Mouse (Mus musculus): ENCODE measurements at regions not wholly inside any gene's neighbourhood (a gene's known extent, or its start where the extent isn't known, plus 50 kb on each side); places are given as distances from the start of the nearest gene placed in this dataset.
A peak's percentile ranks its signal among the peaks of the same experiment; 100 is the strongest.

DNA sequence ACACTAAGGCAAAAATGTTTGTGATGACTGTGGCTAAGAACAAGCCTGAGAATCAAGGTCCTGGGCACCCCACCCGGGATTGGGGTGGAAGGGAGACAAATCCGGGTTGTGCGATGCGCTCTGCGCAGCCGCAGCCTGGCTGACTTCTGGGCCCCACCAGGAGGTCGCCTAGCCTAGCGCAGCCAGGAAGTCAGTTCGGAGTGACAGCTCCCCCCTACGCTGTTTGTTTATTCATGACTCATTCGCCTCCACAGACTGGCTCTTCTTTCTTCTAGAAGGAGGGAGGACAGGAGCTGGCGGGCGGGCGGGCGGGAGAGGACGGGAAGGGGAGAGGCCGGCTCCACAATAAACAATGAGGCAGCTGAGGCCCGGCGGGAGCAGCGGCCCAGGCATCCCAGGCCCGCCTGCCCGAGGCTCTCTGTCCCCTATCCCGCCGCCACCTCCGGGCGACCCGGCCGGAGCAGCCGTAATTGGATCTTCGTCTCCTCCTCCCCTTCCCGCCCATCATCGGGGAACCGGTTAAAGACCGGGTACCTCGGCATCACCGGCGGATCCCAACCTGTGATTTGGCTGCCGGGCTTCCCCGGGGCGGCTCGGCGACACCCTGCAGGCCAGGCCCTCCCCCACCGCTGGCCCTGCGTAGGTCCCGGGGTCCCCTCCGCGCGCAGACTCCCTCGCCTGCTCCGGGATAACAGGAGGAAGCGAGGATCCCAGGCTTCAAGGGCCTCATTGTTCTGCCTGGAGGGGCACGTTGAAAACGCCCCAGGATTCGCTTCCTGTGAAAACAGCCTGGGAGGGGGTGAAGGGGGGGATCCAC lies 80.9 kb upstream of the Zmiz1 start:
- H3K27me3 ChIP-seq = no peaks in the 10 kb centered on the region

DNA sequence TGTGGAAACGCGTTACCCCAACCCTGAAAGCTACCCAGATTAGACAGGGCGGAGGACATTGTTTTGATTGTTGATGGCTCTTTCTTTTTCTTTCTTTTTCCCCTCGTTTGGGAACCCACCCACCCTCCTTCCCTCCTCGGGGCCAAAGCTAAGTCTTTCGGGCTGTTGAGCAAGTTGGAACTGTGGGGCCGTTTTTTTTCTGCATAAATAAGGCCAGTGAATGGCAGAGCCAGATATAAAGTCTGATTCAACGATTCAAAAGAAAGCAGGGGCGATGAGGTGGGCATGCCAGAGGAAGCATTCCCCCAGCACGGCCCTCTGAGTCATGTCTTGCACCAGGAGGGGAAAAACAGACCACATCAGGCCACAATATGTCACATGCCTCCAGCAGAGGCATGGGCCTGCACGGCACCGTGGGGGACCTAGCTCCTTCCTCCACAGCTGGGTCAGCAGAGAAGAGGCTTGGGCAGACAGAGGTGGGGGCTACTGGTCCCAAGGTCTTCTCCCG lies 80.2 kb upstream of the Zmiz1 start:
- Histone ChIP-seq H3K27ac (peak overlapping the region; percentile 100), H3K36me3 (no peaks in the 10 kb centered on the region), H3K9ac (peak overlapping the region; percentile 90), H3K9me3 (no peaks in the 10 kb centered on the region), H3K4me3 (peak overlapping the region; percentile 48), H3K4me1 (peaks cover 31% of the 10 kb centered on the region), H3K4me2 (peak overlapping the region; percentile 74), H3K27me3 (no peaks in the 10 kb centered on the region)
- ATAC-seq (ENCODE audit: insufficient number of reproducible peaks, insufficient read depth, low FRiP score, low TSS enrichment, low read depth) = no peak
- 2% methylated on average over 13 of the region's 13 CpGs for WGBS

More for the DNA sequence above, 80.9 kb upstream of the Zmiz1 start:
- peaks cover 31% of the 10 kb centered on the region for H3K4me1 ChIP-seq
- peak overlapping the region; percentile 90 for H3K9ac ChIP-seq
- ATAC-seq (ENCODE audit: insufficient number of reproducible peaks, insufficient read depth, low FRiP score, low TSS enrichment, low read depth) = peak; percentile 86
- H3K4me2 ChIP-seq = peak overlapping the region; percentile 74
- H3K4me3 ChIP-seq = peak overlapping the region; percentile 48
- no peaks in the 10 kb centered on the region for H3K36me3 ChIP-seq
- H3K9me3 ChIP-seq = no peaks in the 10 kb centered on the region
- WGBS = under 1% methylated on average over 43 of the region's 54 CpGs
- peak overlapping the region; percentile 100 for H3K27ac ChIP-seq

DNA sequence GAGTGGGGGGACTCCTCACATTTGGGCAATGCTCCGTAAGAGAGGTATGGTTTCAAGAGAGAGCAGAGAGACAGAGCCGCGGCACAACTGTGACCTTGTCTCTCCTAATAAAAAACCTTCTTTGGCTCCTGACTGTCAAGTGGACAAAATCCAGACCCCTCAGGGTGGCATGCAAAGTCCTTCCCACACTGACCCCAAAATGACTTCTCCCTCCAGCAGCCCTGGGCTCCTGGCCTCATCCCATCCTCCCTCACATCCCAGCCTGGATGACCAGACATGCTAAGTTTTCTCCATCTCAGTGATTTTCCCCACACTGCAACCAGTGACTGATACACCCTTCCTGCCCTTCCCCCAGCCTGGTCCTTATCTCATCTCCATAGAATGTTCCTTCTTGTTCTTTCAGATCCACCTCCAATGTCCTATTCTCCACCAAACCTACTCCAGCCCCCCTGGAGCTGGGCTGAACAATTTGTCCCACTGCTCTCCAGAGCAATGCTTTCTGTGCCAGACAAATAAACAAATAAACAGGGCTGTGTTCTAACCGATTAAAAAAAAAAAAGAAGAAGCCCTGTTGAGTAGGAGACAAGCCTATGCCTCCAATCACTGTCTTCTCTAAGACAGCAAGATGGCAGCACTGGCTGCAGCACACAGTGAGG lies 75.7 kb upstream of the Zmiz1 start:
- peaks cover 12% of the 10 kb centered on the region for H3K4me1 ChIP-seq
- H3K36me3 ChIP-seq = no peaks in the 10 kb centered on the region
- WGBS = 83% methylated on average over 4 of the region's 4 CpGs
- no peak overlapping the region for H3K4me2 ChIP-seq
- H3K9me3 ChIP-seq = no peaks in the 10 kb centered on the region
- H3K4me3 ChIP-seq = no peak overlapping the region
- H3K27me3 ChIP-seq = no peaks in the 10 kb centered on the region
- H3K9ac ChIP-seq = no peak overlapping the region
- ATAC-seq (ENCODE audit: insufficient number of reproducible peaks, insufficient read depth, low FRiP score, low TSS enrichment, low read depth) = no peak
- no peak overlapping the region for H3K27ac ChIP-seq

DNA sequence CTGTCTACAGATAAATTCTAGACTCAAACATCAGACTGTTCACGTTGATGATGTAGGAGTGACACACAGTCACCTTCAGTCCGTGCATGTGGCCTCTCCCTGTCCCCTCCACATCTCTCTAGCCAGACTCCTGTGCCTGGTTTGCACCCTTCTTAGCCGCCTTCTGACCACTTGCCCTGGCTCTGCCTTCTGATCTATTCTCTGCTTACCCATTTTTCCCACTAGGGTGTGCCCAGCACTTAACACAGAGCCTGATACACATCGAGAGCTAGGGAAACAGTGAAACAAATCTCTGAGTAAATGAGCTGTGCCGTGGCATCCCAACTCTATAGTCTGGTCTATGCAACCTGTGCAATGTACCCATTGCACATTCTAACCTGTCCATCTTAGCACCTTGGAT lies 73.3 kb upstream of the Zmiz1 start:
- Histone ChIP-seq H3K27ac (no peak overlapping the region), H3K4me1 (peaks cover 9% of the 10 kb centered on the region), H3K27me3 (no peaks in the 10 kb centered on the region), H3K36me3 (no peaks in the 10 kb centered on the region), H3K4me3 (no peak overlapping the region), H3K4me2 (no peak overlapping the region), H3K9me3 (no peaks in the 10 kb centered on the region), H3K9ac (no peak overlapping the region)
- WGBS = 66% methylated on average over 5 of the region's 5 CpGs
- ATAC-seq (ENCODE audit: insufficient number of reproducible peaks, insufficient read depth, low FRiP score, low TSS enrichment, low read depth) = no peak

DNA sequence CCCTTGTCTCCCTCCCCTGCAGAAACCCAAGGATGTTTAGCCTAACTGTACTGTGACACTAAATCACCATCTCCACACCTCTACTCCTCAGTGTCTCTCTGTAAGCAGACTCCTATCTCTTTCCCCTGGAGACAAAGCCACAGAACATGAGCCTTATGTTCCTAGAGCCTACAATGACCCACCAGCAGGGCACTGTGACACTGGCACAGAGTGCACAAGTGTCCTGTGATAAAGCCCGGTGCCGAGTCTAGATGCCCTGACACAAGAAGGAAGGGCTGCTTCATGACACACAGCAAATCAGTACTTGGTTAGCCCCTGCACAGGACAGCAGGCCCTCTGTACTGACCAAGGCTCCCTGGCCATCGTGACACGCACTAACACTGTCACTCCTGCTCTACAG lies 71.2 kb upstream of the Zmiz1 start:
- ATAC-seq (ENCODE audit: insufficient number of reproducible peaks, insufficient read depth, low FRiP score, low TSS enrichment, low read depth) = no peak
- no peak overlapping the region for H3K9ac ChIP-seq
- no peak overlapping the region for H3K4me3 ChIP-seq

DNA sequence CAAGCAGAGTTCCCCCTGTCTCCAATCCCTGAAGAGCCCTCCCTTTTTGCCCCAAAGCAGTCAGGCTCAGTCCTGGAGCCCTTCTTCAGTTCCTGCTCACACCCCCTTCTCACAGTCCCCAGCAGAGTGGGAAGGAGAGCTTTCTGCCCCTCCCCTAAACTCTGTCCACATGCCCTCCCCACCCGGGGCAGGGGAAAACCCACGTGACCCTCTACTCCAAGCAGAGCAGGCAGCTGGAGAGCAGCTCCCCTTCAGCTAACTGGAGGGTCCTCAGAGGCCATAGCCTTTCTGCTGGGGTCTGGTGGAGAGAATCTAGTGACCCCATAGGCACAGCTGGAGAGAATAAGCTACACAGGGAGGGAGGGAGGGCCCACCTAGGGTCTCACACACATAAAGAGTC lies 69.7 kb upstream of the Zmiz1 start:
- Histone ChIP-seq H3K27ac (no peak overlapping the region), H3K4me2 (no peak overlapping the region), H3K9ac (no peak overlapping the region), H3K4me3 (no peak overlapping the region), H3K27me3 (no peaks in the 10 kb centered on the region), H3K36me3 (no peaks in the 10 kb centered on the region), H3K9me3 (no peaks in the 10 kb centered on the region), H3K4me1 (peaks cover 9% of the 10 kb centered on the region)
- ATAC-seq (ENCODE audit: insufficient number of reproducible peaks, insufficient read depth, low FRiP score, low TSS enrichment, low read depth) = 0 out of 2 replicates have a peak, but pooled peaks have one; percentile 21
- 2% methylated on average over 2 of the region's 2 CpGs for WGBS

More for the DNA sequence above, 71.2 kb upstream of the Zmiz1 start:
- H3K36me3 ChIP-seq = no peaks in the 10 kb centered on the region
- H3K4me1 ChIP-seq = peaks cover 9% of the 10 kb centered on the region
- WGBS = 88% methylated on average over 4 of the region's 4 CpGs
- H3K27ac ChIP-seq = no peak overlapping the region
- H3K4me2 ChIP-seq = no peak overlapping the region
- H3K27me3 ChIP-seq = no peaks in the 10 kb centered on the region
- H3K9me3 ChIP-seq = no peaks in the 10 kb centered on the region

DNA sequence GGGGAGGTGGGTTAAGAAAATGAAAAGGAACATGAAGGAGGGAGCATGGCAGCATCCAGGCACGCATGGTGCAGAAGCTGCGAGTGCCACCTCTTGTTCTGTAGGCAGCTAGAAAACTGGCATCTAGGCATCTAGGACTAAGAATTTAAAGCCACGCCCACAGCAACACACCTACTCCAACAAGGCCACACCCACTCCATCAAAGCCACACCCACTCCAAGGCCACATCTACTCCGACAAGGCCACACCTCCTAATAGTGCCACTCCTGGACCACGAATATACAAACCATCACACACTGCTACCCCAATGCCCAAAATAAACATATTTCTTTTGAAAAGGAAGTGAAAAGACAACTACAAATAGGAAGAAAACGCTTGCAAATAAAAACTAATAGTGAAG lies 66.6 kb upstream of the Zmiz1 start:
- Histone ChIP-seq H3K9ac (no peak overlapping the region), H3K4me1 (peaks cover 20% of the 10 kb centered on the region), H3K4me3 (no peak overlapping the region), H3K9me3 (no peaks in the 10 kb centered on the region), H3K4me2 (no peak overlapping the region), H3K36me3 (no peaks in the 10 kb centered on the region), H3K27me3 (no peaks in the 10 kb centered on the region), H3K27ac (no peak overlapping the region)
- WGBS = 72% methylated on average over 6 of the region's 6 CpGs
- no peak for ATAC-seq (ENCODE audit: insufficient number of reproducible peaks, insufficient read depth, low FRiP score, low TSS enrichment, low read depth)

DNA sequence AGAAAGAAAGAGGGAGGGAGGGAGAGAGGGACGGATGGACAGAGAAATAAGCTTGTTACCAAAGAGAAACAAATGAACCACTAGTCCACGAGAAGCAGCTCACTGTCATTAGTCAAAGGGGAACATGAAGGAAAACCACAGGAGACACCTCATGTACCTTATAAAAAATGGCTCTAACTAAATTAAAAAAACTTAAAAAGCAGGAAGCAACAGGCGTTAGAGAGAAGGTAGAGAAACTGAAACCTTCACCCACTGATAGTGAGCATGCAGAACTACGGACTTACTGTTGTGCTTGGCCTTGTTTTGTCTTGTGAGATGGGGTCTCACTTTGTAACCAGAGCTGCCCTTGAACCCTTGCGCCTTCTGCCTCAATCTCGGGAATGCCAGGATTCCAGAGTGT lies 66.0 kb upstream of the Zmiz1 start:
- Histone ChIP-seq H3K4me1 (peaks cover 25% of the 10 kb centered on the region), H3K4me2 (no peak overlapping the region), H3K9ac (no peak overlapping the region), H3K4me3 (no peak overlapping the region), H3K27ac (no peak overlapping the region), H3K36me3 (no peaks in the 10 kb centered on the region), H3K9me3 (no peaks in the 10 kb centered on the region), H3K27me3 (no peaks in the 10 kb centered on the region)
- no peak for ATAC-seq (ENCODE audit: insufficient number of reproducible peaks, insufficient read depth, low FRiP score, low TSS enrichment, low read depth)
- 83% methylated on average over 6 of the region's 6 CpGs for WGBS

DNA sequence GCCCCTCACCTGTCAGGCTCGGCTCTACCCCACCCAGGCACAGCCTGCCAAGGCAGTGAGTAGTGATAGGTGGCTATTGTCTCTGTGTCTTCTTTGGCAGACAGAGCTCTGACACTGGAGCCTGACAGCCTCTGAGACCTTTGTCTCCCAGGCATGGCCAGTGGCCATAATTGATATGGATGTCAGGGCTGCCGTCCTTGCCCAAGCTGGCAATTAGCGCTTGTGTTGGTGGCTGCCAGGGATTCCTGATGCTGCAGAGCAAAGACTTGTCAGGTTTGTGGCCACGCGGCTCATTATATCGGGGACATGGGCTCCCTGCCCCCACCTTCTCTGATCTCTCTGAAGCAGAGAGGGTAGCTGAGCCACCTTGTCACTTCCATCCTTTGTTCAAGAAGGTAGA lies 64.1 kb upstream of the Zmiz1 start:
- 63% methylated on average over 6 of the region's 6 CpGs for WGBS
- peaks cover 22% of the 10 kb centered on the region for H3K4me1 ChIP-seq
- H3K27ac ChIP-seq = no peak overlapping the region

DNA sequence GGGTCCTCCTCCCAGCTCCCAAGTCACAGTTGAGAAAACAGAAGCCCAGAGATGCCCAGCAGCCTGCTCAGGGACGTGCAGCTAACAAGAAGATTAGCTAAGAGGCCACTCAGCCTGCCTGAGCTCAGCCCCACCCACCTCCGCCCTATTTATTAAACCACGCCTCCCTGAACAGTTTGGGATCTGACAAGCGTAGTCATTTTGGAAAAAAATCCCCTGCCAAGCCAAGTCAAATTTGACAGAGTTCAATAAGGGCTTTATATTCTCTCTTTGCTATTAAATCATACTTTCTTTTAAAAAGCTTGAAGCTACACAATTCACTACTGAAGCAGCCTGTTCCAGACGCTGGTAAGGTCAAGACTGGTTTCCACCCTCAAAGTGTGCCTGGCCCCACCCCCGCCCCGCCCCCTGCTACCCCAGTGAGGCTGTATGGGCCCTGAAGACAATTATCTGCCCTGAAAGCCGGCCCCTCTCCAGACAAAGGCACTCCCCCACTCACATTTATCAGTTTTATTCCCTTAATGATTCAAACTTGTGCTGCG lies 61.9 kb upstream of the Zmiz1 start:
- 0 out of 2 replicates have a peak overlapping the region, but pooled peaks have one; percentile 32 for H3K9ac ChIP-seq
- H3K27me3 ChIP-seq = no peaks in the 10 kb centered on the region
- H3K4me3 ChIP-seq = peak overlapping the region; percentile 20

More for the DNA sequence above, 64.1 kb upstream of the Zmiz1 start:
- ATAC-seq (ENCODE audit: insufficient number of reproducible peaks, insufficient read depth, low FRiP score, low TSS enrichment, low read depth) = no peak
- no peaks in the 10 kb centered on the region for H3K9me3 ChIP-seq
- H3K4me2 ChIP-seq = no peak overlapping the region
- no peaks in the 10 kb centered on the region for H3K36me3 ChIP-seq
- H3K27me3 ChIP-seq = no peaks in the 10 kb centered on the region
- no peak overlapping the region for H3K9ac ChIP-seq
- H3K4me3 ChIP-seq = no peak overlapping the region

DNA sequence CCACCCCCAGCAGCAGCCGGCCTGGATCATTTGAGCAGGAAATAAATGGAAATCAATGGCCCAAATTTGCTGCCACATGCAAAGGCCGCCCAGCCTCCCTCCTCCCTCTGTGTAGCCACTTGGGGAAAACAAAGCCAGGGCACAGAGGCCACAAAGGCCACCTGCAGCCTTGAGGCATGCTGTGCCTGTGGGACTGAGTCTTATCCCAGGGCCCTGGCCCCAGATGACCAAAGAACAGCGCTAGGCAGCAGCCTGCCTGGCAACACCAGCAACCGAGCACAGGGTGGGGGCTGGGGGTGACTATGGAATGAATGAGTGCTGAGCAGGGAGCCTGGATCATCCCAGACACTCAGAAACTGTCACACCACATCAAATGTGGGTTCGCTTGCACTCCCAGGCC lies 61.2 kb upstream of the Zmiz1 start:
- ATAC-seq (ENCODE audit: insufficient number of reproducible peaks, insufficient read depth, low FRiP score, low TSS enrichment, low read depth) = no peak
- peak overlapping the region; percentile 66 for H3K27ac ChIP-seq
- no peaks in the 10 kb centered on the region for H3K36me3 ChIP-seq
- H3K4me3 ChIP-seq = no peak overlapping the region
- WGBS = 26% methylated on average over 5 of the region's 5 CpGs
- H3K4me2 ChIP-seq = no peak overlapping the region
- H3K9me3 ChIP-seq = no peaks in the 10 kb centered on the region
- 0 out of 2 replicates have a peak overlapping the region, but pooled peaks have one; percentile 27 for H3K9ac ChIP-seq
- no peaks in the 10 kb centered on the region for H3K27me3 ChIP-seq
- H3K4me1 ChIP-seq = peaks cover 20% of the 10 kb centered on the region

More for the DNA sequence above, 61.9 kb upstream of the Zmiz1 start:
- peak overlapping the region; percentile 66 for H3K27ac ChIP-seq
- no peaks in the 10 kb centered on the region for H3K36me3 ChIP-seq
- H3K9me3 ChIP-seq = no peaks in the 10 kb centered on the region
- H3K4me2 ChIP-seq = peak overlapping the region; percentile 50
- no peak for ATAC-seq (ENCODE audit: insufficient number of reproducible peaks, insufficient read depth, low FRiP score, low TSS enrichment, low read depth)
- H3K4me1 ChIP-seq = peaks cover 20% of the 10 kb centered on the region
- WGBS = 2% methylated on average over 9 of the region's 9 CpGs

Measured in embryonic facial prominence, embryonic 13.5 days (tissue).